Mouse (Mus musculus) ovary, postnatal 36 days (tissue): Measurements from ENCODE around the gene E330021D16Rik.

Experiments
- DNase-seq: peaks from one replicate; pipeline ENCODE4 v3.0.0; 2022; ENCODE audit warnings: low spot score, mixed read lengths

The E330021D16Rik gene

DNA sequence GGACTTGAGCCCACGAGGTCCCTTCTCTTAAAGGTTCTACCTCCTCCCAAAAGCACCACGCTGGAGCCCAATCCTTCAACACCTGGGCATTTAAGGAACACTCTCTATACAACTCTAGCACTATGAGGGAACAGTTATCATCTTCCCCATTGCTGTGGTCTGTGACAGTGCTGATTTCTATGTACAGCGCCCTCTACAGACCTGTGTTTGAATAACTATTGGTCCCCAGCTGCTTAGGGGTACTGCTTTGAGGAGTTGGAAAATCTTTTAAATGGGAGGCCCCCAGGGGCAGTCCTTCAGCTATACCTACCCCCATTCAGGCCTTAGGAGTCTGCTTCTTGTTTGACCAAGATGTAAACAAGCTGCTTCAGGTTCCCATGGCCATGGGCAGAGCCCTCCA lies 5.7 kb upstream of the E330021D16Rik start:
- no peak for DNase-seq

DNA sequence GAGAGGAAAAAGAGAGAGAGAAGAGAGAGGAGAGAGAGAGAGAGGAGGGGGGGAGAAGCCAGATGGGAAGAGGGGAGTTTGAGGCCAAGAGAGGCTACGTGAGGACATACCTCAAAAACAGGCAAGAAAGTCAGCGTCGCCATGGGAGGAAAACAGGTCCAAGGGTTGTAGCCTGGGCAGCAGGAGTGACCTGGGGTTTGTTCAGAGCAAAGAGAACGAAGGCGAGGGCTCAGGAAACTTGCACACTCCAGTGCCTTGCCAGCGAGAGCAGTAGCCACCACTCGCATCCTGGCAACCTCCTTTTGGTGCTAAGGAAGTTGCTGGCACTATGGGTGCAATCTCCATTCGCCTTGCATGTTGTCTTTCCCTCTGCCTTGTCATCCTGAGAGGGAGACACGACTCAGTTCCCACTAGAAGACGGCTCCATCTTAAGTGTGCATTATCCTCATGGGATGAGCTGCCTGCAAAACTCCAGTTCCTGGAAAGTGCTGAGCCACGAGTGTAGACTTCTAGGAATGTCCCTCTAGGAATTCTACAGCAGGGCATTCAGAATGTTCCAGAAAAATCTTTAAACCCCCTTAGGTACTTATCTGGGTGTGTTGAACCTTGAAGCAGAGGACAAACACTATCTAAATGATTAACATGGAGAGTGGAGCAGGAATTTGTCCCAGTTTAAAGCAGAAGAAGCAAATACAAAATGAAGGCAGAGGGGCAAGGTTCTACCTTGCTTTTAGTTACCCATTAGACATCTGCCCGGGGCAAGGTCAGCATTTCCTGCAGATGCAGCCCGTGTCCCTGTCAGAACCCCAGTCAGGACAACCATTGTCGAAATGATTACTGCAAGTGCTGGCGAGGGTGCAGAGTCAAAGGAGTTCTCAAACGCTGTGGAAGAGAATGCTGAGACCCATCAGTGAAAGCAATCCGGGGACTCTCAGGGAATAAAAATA lies 3.8 kb upstream of the E330021D16Rik start:
- DNase-seq, result no peak

DNA sequence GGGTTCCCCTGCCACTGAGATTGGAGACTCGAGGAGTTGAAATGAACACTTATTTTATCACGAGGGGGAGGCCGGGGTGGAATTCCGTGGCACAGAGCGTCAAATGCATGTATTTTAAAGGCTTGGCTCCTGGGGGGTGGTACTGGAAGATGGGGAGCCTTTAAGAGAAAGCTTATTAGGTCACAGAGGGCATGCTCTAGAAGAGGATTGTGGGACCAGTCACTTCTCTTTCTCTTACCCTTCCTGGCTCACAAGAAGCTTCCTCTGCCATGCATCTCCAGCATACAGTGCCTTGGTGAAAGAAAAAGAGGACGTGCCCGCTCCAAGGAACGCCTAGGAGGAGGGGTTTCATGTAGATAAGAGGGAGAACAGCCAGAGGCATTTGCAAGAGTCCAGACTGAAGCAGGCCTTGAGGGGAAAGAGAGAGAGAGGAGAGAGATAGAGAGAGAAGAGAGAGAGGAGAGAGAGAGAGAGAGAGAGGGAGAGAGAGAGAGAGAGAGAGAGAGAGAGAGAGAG lies 3.0 kb upstream of the E330021D16Rik start:
- no peak for DNase-seq

DNA sequence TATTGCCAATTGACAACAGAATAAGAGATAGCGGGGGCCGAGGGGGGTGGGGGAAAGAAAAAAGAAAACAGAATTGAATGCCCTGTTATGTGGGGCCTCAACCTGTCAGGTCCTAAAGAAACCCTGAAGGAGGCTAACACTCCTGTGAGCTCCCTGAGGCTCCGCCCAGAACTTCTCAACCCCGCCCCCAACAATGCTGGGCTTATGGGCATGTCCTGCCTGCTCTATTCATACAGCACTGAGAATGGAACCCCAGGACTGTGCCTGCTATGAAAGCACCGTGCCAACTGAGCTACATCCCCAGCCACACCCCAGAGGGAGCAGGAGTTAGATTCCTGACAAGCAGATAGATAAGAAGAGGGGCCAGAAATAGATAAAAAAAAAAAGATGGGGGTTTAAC lies 2.5 kb upstream of the E330021D16Rik start:
- no peak for DNase-seq

DNA sequence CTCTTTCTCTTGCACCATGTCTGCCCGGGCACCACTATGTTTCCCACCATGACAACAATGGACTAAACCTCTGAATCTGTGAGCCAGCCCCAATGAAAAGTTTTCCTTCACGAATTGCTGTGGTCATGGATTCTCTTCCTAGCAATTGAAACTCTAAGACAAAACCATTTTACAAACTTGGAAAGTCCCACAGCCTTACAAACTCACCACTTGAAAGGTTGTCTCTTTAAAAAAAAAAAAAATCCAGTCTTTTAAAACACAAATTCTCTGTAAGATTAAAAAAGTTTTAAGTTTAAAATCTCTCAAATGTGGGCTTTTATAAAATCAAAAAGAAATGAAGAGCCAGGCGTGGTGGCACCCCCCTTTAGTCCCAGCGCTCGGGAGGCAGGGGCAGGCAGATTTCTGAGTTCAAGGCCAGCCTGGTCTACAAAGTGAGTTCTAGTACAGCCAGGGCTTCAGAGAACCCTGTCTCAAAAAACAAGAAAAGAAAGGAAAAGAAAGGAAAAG lies 1.5 kb downstream of the E330021D16Rik start:
- no peak for DNase-seq

DNA sequence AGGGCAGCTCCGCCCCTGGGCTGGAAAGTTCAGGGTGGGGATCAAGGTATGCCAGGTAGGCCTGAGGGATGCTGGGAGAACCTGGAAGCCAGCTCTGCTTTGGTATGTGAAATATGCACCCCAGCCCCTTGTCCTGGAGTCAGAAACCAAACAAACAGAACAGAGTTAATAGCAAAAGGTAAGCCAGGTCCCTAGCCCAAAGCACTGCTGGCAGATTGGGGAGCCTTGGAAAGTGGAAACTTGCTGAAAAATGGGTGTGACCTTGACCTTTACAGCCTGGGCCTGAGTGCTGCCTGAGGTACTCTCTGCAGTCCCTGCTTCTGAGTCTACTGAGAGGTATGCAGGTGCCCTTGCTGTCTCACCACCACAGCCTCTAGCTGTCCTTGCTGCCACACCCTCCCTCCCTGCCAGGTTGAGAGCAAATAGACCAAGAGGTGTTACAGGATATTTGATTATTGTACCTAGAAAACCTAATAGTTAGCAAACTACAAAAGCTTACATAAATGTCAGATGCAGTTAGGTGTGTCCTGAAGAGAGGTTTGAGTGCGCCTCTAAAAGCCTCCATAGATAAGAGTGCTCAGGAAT lies 7.7 kb downstream of the E330021D16Rik start:
- DNase-seq, result no peak

DNA sequence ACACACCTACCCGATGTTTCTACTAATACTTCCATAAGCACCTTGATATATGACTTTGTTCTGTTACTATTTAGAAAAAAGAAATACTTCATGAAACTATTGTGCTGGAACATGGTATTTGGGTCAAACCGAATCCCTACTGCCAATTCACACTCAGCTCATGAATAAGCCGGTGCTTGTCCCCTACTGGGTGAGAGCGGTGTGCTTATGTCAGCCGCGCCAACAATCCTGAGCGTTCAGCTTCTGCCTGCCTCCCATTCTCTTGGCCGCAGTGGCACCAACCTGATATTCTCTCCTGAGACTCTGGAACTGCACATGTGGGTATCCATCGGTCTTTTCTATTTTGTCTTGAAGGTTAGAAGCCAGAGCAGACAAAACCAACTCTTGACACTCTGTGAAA lies 18.5 kb downstream of the E330021D16Rik start:
- no peak for DNase-seq

DNA sequence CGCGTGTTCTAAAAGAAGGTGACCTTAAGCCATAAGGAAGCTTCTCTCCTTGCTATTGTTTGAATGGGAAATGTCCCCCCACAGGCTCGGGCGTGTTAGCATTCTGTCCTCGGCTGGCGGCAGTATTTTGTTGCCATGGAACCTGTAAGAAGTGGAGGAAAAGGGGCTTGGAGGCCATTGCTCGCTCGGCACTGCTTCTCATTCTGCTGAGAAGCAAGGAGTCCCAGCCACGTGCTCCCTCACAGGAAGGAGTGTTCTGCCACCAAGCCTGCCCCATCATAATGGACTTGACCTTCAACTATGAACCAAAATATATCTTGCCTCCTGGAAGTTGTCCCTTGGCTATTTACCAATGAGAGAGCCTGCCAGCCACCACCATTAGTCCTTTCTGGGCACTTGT lies 25.1 kb downstream of the E330021D16Rik start:
- DNase-seq, result no peak

DNA sequence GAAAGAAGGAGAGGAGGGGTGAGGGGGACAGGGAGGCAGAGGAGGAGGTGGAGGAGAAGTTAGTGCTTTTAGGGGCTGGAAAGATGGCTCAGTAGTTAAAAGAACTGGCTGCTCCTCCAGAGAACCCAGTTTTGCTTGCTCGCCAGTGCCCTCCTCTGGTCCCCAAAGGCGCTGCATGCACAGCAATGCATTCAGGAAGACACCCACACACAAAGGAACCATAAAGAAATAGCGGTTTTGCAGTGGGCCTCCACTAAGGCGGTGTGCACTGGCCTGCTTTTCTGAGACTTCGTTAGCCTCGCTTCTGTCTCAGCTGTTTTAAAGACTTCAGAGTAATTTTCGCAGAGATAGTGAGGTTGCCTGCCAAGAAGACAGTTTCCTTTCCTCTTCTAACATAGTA lies 30.1 kb downstream of the E330021D16Rik start:
- DNase-seq, result no peak

DNA sequence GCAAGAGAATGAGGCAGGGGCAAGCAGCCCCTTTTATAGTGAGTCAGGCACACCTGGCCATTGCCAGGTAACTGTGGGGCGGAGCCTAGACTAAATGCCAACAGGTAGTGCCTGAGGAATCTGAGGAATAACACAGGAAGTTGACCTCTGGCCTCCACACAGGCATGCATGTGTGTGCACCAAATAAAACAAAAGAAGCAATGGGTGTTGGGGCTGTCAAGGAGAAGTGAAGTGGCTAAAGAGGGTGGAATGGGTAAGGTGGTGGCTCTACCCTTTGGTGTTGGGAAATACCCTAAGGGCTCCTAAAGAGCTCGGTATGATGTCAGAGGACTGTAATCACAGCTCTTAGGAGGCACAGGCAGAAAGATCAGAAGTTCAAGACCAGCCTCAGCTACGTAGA lies 32.2 kb downstream of the E330021D16Rik start:
- no peak for DNase-seq

DNA sequence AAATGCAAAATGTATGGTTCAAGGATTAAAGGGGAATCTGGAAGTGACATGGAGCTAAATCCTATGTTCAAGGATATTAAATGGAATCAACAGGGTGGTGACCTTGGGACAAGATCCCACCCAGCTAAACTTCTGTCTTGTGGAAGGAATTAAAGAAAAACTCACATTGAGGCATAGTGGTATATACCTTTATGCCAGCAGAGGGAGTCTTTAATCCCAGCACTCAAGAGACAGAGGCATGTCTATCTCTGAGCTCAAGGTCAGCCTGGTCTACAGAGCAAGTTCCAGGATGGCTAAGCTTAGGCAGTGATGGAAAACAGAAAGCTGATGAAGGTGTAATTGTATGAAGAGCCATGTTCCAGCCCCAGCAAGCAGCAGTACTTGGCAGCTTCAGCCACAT lies 39.3 kb downstream of the E330021D16Rik start:
- no peak for DNase-seq

DNA sequence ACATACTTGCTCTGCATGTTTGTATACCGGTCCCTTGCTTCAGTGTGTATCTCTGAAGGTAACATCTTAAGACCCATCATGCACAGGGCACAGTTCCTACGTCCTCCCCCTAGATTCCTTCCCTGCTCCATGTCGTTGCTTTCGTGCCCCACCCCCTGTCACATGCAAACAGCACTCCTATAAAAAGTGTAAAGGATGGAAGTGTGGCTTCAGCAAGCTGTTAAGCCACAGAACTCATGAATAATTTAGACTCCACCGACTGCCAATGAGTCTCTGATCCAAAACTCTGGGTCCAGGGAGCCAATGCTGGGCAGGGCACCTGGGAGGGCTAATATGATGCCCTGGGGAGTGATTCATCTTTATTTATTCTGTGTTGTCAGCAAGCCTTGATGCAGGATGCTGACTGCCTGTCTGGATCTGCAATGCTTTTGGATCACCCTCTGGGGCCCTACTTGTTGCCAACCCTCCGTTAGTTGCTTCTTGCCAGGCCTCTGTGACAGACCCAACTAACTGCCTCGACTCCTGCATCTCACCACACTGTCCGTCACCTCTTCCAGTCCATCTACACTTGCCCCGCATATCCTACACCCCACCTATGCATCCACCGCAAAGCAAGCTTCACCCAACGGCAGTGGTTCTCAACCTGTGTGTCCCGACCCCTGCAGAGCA lies 50.8 kb downstream of the E330021D16Rik start:
- DNase-seq, result no peak

DNA sequence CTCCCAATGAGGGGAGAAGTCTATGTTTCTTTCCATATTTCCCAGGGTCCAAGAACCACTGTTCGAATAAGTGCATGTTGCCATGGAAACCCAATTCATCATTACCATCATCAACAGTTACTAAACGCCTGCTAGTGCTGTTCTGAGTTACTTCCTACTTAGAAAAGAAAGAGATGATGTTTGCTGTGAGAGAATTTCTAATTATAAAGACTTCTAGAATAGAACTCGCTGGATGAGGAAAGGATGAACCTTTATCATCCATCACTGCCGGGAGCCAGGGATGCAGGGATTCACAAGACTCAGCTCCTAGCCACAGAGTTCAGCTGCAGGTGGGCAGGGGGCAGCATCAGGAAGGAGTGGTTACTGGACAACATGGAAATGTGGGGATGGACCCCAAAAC lies 51.4 kb downstream of the E330021D16Rik start:
- DNase-seq, result no peak

DNA sequence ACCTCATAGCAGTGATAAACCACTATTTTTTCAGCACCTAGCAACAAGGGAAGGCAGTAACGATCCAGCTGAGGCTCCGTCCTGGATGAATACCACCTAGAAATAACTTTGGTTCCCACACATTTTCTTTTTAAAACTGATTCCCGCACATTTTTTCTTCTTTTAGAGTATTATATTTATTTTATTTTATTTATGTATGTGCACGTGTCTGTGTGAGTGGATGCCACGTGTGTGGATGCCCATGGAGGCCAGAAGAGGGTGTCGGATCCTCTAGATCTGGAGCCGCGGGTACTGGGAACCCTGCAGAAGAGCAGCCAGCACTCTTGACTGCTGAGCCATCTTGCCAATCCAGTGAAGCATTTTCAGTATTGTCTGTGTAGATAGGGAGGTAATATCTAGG lies 52.1 kb downstream of the E330021D16Rik start:
- no peak for DNase-seq

DNA sequence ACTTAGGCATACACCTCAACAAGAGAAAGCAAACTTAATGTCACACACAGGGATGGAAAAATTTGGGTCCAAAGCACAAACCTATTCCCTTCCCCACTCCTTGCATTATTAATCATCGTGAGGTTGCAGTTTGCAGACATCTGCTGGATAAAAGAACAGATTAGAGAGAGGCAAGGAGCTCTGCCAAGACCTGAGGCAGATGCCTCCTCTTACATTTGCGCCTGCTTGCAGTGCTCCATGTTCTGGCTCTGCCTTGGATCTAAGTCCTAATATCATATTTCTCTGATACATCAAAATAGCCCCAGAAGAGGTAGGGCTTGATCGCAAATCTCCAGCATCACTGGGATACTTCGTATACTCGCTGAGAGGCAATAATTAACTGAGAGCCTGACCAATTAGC lies 56.9 kb downstream of the E330021D16Rik start:
- DNase-seq, result no peak

DNA sequence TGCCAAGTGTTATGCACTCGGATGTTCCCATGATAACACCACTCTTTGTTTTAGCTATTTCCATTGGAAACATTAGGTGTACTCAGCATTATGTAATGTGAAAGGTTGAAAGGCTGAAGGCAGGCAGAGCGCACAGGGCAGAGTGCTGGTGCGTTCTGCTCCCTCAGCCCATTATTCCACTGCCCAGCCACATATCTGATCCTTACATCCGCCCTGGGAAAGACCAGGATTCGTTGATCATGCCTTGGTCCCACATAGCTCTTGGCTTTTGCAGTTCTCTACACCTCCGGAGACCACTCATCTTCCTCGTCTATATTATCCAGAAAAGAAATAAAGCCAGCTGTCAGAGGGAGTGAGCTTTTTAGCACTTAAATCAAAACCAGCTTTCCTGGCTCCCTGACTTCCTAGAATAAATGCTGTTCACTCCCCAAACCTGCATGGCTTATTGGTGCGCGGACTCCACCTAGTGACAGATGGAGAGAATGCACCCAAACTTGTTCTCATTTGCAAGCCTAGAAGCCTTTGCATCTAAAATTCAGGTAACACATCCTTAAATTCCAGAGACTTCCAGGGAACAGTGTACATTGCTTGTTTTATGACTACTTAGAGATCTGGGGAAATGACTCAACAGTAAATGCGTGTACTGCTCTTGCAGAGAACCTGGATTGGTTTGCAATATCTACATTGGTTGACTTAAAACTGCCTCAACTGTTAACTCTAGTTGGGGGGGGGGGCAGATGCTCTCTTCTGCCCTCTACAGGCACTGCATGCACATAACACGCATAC lies 61.8 kb downstream of the E330021D16Rik start:
- DNase-seq, result peak; percentile 61
